Mouse (Mus musculus): Measurements from ENCODE around the gene Serpinb7. TPM values are rescaled to one million over a fixed set of nuclear protein-coding genes. Genes with fewer than 3 reads are reported as not detected.

Gene Serpinb7
- total RNA-seq (2022), result not detected

DNA sequence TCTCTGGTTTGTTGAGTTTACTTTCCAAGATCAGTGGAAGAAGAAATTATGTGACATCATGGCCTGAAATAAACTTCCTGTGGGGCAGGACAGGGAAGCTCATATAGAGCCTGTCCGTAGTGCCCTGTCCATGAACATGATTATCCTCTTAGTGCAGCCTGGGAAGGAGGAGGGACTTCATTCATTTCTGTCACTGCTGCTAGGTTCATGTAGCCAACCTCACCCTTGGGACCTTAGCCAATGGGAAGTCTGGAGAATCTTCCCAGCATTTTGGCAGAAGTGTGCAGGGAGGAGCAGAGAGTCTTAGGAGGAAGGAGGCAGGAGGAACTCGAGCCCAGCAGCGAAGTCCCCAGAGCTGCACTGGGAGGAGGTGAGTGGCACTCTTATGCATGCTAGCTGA is at the start of gene Serpinb7:
Gene Serpinb7 (plus strand): TSS at position 301 of the 400 bp plus-strand sequence.
- DNase-seq (ENCODE audit: low spot score in 2 of 2), result no peak

DNA sequence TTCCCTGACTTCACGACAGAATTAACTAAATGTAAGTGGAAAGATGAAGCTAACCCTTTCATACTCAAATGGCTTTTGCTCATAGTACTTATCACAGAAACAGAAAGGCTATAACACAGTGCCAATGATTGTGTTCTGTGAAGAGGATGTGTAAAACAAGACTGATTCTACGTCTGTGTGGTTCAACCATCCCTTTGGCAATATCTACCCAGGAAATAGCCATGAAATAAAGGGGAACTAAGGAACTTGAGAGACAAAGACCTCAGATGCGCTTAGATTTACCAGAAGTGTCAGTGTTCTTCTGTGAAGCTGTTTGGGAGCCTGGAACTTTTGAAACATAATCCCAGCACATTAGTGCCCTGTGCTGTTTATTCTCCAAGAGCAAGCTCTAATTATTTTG is 49.1 kb upstream of the Serpinb7 start:
- no peak for DNase-seq (ENCODE audit: low spot score in 2 of 2)

DNA sequence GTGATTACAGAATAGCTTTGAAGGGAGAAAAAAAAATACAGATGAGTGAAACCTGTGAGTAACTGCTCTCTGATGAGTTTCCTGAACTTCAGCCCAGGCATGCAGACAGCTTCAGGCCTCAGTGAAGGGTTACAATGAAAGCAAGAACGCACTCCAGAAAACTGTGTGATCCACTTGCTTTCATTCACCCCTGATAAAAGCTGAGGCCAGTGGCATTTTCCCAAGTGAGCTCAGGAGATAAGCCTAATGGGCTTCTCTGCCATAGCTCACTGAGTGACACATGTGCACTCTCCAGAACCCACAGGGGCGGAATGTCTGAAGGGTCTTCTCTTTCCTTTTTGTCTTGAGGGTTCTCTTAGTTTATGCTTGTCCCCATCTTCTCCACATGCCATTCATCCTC is 48.3 kb upstream of the Serpinb7 start:
- no peak for DNase-seq (ENCODE audit: low spot score in 2 of 2)

DNA sequence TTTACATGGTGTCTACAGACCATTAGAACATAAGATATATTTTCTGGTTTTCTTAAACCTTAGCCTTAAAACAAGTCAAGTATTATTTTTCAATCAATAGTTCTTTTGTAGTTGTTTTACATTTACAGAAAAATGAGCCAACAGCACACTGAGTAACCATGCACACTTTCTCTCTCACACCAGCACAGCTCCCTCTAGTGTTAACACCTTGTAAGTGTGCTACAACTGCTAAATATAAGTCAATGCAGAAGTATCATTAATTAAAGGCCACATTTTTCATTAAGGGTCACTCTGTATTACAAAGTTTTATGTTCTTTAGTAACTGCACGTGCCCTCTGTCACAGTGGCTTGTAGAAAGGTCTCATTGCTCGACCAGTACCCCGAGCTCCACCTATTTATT is 46.4 kb upstream of the Serpinb7 start:
- DNase-seq (ENCODE audit: low spot score in 2 of 2), result no peak

DNA sequence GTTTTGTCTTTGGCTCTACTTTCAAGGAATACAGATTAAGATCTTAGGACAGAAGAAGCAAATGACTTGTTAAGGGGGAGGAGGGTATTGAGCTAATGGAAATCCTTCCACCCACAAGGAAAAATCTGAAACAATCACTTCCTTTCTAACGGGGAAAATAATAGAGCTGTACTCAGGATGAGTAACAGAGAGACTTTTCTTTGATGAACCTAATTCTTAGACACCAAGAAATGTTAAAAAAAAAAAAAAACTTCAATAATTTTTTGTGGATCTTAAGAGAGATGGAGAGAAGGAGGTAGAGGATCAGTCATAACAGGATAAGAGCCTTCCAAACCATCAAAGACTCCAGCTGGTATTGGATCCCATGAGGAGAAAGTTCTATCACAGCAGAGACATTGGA is 38.6 kb upstream of the Serpinb7 start, which contains the start of gene Serpinb11:
Gene Serpinb11 (plus strand): TSS at position 301 of the 400 bp plus-strand sequence.
- DNase-seq (ENCODE audit: low spot score in 2 of 2), result no peak

DNA sequence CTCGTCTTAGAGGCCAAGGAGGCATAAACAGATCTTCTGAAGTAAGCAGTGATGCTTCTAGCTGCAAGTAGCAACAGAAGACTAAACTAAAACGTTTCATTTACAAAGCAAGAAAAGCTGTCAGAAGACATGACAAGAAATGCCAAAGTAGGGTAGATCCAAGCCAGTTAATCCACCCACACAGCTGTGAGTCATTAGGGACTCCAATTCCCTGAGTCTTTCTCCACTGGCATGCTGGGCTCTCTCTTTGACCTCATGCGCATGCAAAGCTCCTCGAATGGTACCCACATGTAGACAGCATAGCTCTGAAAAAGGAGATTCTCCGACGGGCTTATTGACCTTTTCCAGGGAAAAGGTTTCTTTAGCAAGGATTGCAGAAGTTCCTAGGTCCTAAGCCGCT is 33.5 kb upstream of the Serpinb7 start:
- no peak for DNase-seq (ENCODE audit: low spot score in 2 of 2)

DNA sequence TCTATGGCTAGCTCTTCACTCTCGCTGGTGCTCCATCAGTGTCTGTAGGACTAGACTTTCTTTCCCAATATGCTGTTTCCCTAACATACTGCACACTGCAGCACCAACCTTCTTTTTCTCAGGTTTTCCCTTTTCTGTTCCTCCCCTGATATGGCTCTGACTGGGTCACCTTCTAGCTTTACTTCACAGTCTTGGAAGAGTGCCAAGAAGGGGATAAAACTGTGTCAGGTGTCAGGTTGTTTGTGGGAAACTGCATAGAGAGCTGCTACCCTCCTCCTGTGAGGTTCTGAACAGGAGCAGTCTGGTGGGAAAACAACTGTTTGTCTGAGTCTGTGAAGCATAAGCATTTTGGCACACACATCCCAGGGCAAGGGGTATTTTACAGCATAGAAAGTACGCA is 30.5 kb upstream of the Serpinb7 start:
- DNase-seq (ENCODE audit: low spot score in 2 of 2), result no peak

DNA sequence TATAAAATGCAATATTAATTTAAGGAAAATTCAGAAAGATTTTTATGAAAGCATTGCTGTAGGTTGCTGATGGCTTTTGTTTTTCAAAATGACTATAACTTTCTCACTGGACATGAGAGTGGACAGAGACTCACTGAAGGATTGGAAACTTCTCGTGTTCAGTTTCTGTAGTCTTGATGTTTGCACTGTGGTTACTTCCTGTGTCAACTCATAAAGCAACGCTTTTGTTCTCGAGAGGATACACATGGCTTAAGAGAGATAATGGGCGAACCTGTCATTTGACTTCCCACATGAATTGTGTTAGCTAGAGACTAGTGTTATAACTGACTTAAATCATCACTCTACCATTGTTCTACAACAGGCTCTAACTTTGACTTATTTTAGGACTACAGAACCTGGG is 22.5 kb upstream of the Serpinb7 start:
- DNase-seq (ENCODE audit: low spot score in 2 of 2), result no peak

DNA sequence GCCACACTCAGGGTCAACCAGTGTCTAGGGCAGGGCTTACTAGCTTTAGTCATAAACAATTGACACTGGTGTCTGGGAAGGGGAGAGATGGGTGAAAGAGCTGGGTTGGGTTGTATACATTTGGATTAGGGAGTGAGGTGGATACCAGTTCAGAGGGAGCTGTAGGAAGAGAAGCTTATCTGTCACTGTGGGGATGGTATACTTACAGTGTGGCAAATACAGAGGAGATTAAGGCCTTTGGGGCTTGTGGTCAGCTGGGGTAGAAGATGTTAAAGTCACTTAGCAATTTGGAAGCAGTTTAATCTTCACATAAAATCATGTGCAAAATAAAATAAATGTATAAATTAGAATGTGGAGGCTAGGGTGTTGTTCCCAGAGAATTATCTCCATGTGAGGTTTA is 21.1 kb upstream of the Serpinb7 start:
- no peak for DNase-seq (ENCODE audit: low spot score in 2 of 2)

DNA sequence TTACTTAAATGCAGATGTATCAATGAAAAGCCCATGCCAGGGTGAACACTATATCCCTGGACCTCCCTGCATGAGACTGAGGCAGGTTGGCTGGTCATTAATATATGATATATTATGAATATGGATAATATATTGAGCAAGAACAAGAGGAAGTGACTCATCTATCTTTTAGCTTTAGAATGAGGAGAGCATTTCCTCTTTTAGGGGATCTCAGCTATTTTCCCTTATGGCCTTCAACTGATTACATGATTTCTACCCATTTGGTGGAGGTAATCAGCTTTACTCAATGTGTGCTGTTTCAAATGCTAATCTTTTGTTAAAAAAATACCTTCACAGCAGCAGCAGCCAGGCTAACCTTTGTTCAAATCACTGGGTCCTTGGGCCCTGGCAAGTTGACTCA is 18.0 kb upstream of the Serpinb7 start:
- no peak for DNase-seq (ENCODE audit: low spot score in 2 of 2)

DNA sequence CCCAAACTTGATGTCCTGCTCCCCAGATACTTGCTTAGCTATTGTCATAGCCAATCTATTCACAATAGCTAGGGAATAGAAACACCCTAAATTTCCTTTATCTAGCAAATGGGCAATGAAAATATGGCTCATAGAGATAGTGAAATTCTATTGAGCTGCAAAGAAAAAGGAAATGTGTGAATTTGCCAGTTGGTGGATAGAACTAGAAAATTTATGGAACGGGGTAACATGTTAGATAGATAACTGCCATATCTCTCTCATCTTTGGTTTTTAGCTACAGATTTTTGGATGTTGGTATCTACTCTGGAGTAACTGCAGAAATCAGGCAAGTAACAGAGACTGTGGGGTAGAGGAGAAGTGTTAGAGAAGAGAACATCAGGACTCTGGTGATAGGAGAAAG is 17.1 kb upstream of the Serpinb7 start:
- no peak for DNase-seq (ENCODE audit: low spot score in 2 of 2)

DNA sequence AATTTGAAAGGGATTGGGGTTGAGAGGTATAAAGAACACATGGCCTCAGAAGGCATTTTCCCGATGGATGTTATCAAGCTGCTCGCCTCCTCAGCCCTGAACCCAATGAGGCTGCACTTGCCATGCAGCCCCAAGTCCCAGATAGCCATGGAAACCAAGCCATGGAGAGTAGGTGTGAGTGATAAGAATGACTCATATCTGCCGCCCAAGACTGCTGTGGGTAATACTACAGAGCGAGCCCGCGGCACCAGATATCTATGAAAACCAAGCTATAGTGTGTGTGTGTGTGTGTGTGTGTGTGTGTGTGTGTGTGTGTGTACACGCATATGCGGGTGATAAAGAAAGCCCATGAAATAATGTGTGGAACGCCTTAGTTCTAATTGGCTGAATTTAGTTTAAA is 14.9 kb upstream of the Serpinb7 start:
- DNase-seq (ENCODE audit: low spot score in 2 of 2), result peak in 1 of 2 experiments; percentile 10

DNA sequence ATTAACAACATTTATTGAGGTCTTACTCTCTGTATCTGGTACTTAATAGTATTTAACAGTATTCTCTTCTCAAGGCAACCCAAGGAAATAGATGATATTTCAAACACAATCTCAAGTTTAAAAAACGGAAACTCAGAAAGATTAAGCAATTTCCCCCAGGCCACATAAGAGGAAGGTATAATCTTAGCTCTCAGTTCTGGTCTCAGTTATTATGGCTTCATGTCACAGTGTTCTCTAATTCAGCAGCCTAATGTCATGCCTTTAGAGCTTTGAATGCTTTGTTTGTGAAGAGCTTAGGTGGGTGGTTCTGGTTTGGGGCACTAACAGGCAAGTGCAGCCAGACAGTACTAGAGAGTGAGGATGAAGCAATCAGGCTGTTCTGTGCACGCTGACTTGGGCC is 9.7 kb upstream of the Serpinb7 start:
- no peak for DNase-seq (ENCODE audit: low spot score in 2 of 2)

DNA sequence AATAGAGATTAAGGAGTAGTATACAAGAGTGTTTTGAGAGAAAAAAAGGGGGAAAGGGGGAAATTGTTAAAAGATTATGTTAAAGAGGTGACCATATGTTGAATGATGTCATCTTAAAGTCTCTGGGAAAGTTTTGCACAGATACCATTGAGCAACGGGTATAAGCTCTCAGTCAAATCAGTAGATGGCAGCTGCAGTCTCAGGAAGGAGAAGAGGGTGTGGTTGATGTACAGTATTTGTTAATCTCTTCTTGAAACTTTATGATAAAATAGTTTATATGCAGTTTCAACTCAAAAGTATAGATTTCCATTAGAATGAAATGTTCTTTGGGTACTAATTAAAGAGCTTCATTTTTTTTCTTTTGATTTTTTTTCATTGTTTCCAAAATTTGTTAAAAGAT is 2.0 kb upstream of the Serpinb7 start:
- no peak for DNase-seq (ENCODE audit: low spot score in 2 of 2)

DNA sequence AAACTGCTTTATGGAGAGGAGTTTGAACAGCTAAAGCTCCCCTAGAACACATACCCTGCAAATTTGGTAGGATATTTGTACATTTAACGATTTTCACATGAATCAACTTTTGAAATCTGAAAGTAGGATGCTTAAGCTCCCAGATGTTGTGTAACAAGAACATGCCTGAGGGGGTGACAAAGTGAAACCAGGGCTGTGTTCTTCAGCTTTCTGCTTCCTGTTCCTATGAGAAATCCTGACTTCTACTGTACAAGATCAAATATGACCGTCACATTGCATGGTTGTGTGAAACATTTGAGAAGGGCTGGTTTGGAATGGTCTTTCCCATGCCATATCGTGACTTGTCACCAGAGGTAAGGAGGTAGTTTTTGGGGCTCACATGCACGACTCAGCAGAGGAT is 2.6 kb downstream of the Serpinb7 start:
- no peak for DNase-seq (ENCODE audit: low spot score in 2 of 2)

DNA sequence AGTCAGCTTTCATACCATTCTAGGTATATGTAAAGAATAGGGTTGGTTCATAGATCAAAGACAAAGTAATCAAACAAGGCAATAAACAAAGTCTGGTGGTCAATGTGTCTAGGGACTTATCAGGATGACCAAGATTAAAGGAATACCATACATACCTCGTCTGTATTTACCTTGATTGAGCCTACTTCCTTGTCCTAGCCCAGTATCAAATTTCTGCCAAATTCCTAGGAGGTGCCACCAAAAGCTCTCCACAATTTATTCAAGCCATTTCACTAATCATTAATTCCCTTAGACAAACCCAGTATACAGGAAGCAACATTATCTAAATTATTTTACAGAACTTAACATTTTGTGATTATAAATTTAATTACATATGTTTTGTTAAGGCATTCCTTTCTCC is 15.2 kb downstream of the Serpinb7 start:
- DNase-seq (ENCODE audit: low spot score in 2 of 2), result no peak

DNA sequence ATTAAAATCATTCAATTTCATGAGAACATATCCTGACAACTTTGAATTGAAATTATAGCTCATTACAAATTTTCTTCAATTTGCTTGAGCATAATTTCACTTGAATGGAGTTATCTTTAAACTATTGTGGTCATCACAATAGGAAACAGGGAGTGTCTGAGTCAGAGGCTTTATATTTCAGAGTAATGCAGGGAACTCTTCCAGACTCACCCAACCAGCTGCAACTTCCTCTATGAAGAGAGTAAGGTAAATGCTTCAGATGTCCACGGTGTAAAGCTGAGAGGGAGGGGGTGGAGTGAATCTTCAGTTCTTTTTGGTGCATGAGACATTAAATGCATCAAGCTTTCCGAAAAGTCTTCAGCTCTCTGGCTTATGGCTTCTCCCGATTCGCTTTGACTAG is 23.0 kb downstream of the Serpinb7 start:
- no peak for DNase-seq (ENCODE audit: low spot score in 2 of 2)

DNA sequence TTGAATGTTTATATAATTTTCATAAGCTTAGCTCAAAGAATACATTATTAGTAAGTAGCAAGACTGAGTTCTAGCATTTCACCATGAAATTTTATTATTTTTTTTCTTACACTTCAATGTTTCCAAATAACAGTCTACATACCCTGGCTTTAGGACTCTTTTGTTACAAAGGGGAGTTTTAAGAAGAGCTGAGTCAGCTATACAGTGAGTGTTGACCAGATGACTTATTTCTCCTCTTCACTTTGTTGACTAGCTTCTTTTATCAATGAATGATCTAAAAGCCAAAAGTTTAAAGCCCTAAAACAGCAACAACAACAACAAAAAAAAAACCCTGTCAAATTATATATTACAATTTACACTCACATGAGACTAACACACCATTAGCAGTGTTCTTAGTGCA is 31.8 kb downstream of the Serpinb7 start:
- DNase-seq (ENCODE audit: low spot score in 2 of 2), result no peak

DNA sequence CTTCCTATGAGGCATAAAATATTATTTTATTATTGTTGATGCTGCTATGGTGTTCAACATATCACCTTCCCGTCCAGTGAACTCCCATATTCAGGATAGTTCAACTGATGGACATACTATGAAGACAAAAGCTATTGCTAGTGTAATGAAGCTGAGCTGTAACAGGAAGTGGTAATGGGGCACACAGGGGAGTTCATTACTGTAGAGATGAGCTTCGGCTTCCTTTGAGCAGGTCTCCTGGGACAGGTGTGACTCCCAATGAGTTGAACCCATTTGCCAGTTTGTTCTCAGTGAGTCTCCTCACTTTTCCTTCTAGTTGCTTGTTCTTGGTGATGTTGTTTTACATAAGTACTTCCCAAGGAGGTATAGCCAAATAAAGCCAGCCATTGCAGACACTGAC is 36.1 kb downstream of the Serpinb7 start:
- no peak for DNase-seq (ENCODE audit: low spot score in 2 of 2)

DNA sequence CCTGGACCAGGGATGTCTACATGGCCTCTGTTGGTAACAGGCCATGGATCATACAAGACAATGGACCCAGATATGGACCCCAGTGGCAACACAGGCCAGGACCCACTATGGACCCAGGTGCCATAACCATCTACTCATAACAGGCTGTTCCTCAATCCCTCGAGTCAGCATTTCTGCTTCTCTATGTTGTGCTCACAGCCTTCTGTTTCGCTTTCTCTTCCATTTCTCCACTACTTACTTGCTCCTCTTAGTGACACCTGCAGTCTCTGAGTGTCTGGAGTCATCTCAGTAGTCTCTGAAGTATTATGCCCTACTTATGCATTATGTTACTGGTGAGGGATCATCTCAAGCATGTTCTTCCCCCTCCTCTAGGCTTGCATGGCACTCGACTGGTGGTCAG is 40.0 kb downstream of the Serpinb7 start:
- DNase-seq (ENCODE audit: low spot score in 2 of 2), result no peak

DNA sequence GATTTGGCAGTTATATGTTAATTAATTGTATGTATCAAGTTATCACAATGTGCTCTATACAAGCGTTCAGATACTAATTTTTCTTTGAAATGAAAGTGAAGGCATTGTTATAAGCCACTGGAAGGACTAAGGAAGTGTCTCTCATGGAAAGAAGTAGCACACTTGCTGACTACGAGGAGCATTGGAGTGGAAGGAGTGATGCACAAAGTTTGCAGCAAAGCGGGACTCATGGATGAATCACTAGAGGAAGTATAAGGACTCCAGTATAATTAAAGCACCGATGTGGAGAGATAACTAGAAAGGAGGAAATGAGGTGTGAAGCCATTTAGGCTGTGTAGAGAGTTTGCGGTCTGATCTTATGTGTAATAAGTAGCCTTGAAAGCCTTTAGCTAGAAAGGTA is 45.9 kb downstream of the Serpinb7 start:
- DNase-seq (ENCODE audit: low spot score in 2 of 2), result no peak

DNA sequence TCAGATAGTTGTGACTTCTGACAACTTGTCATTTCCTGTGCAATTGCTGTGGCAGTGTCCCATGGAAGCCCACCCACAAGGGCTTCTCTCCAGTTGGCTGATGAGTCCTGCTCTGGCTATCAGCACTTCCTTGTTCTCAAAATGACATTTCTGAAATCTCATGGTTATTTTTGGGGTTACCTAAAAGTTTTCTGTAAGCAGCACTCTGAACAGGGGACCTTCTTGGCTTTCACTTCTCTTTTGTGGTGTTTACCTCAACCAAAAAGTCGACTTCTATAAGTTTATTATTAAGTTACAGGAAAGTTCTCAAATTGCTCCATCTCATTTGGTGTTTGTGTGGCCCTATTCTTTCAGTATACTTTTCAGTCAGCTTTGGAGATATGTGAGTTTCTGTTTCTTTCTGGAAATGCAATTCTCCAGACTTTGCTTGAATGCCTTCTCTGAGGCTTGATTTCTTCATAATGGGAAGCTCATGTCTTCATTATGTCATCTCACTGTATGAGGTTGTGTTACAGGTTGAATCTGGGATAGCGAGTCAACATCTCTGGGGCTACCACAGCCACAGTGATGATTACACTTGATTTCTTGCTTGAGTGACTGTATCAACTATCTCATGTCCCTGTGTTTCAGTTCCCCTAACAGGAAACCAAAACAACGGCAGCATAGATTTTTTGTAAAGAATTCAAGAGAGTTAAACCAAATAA is 47.9 kb downstream of the Serpinb7 start:
- DNase-seq (ENCODE audit: low spot score in 2 of 2), result no peak

DNA sequence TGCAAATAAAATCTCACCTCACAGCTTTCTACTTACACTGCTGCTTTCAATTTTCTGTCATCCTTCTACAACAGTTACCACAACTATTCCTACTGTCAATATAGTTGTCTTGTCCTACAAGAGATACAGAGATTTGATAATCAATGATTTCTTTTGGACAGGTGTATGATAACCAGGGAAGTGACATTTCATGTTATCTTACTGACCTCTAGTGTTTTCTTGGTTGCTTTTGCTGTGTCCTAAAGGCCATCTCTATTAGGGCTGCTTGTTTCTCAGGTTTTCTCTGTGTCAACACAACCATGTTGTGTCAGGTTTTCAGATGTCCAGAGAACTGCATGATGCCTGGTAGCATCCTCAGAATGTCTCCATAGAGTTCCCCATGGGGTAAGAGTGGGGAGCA is 80.5 kb downstream of the Serpinb7 start:
- no peak for DNase-seq (ENCODE audit: low spot score in 2 of 2)

DNA sequence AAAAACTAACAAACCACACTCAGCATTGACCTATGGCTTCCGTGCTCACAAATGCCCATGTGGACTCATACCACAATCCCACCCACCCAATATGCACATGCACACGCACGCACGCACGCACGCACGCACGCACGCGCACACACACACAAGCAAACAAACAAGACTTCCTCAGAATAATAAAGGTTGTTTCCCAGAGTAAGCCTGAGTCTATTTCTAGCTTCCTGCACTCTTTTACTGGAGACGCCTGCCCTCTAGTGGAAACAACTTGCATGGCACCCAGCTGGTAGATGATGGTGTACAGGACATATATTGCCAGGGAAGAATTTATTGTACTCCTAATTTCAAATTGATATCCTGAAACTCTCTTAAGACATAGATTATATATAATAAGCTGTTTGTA is 82.0 kb downstream of the Serpinb7 start:
- DNase-seq (ENCODE audit: low spot score in 2 of 2), result peak; percentile 54 to 77

Data from left cerebral cortex, adult 8-10 months (tissue).